Mouse (Mus musculus) intestine, postnatal 0 days (tissue): ENCODE data around the gene Cpsf2. TPM values are rescaled to one million over a fixed set of nuclear protein-coding genes. Genes with fewer than 3 reads are reported as not detected.

Experiments used
- ATAC-seq: fragments of 200-750 bp; cut with Nextera tagmentation; 2 replicates; pipeline ENCODE4 v1.8.0; 2017; ENCODE audit warnings: mild to moderate bottlenecking, moderate TSS enrichment, moderate library complexity
- H3K27ac ChIP-seq: fragments of 300-500 bp; sonication (generic); 2 replicates; pipeline ENCODE4 v1.5.1; 2014; ENCODE audit warnings: mild to moderate bottlenecking, low read depth, low read length, moderate library complexity
- H3K27me3 ChIP-seq: fragments of 300-500 bp; sonication (generic); replicated peaks from 2 replicates; pipeline ENCODE4 v1.6.1; 2014; ENCODE audit warnings: low read length, mixed read lengths; ENCODE audit not compliant: control insufficient read depth, insufficient read depth
- H3K36me3 ChIP-seq: fragments of 300-500 bp; sonication (generic); 2 replicates; pipeline ENCODE4 v1.6.1; 2014; ENCODE audit warnings: mild to moderate bottlenecking, moderate library complexity; ENCODE audit not compliant: control insufficient read depth, insufficient read depth
- H3K4me1 ChIP-seq: fragments of 300-500 bp; sonication (generic); replicated peaks from 2 replicates; pipeline ENCODE4 v1.6.1; 2014; ENCODE audit warnings: antibody characterized with exemption, low read length, mixed read lengths; ENCODE audit not compliant: control insufficient read depth, insufficient read depth
- H3K4me2 ChIP-seq: fragments of 300-500 bp; sonication (generic); replicated peaks from 2 replicates; pipeline ENCODE4 v1.6.1; 2014; ENCODE audit warnings: low read depth, mild to moderate bottlenecking, moderate library complexity
- H3K4me3 ChIP-seq: fragments of 300-500 bp; sonication (generic); 2 replicates; pipeline ENCODE4 v1.5.1; 2014; ENCODE audit warnings: low read depth, low read length
- H3K9ac ChIP-seq: fragments of 300-500 bp; sonication (generic); 2 replicates; pipeline ENCODE4 v1.6.1; 2014; ENCODE audit warnings: mild to moderate bottlenecking, low read depth, low read length
- H3K9me3 ChIP-seq: fragments of 300-500 bp; sonication (generic); 2 replicates; pipeline ENCODE4 v1.6.1; 2016; ENCODE audit warnings: mixed run types; ENCODE audit not compliant: control insufficient read depth
- CTCF ChIP-seq: sonication (generic); IDR thresholded peaks from 2 replicates; pipeline ENCODE4 v1.5.1; 2016; ENCODE audit warnings: low read depth, mild to moderate bottlenecking, control low read depth, antibody characterized with exemption, moderate library complexity
- WGBS: fragments of 180-500 bp; shearing (Covaris S2); extraction: QIAGEN DNeasy Blood & Tissue Kit; methylation state at CpG from one replicate; pipeline ENCODE4 v1.1.7; 2014; 5-methylcytosine and 5-hydroxymethylcytosine counted together
- polyA plus RNA-seq: library from polyadenylated mRNA; unstranded; fragments of >200 nt; fragmentation: Nextera tagmentation; extraction: Ambion mirVana; gene quantifications from 2 replicates; pipeline ENCODE4 v1.2.1, GENCODE M21; 2015

Cpsf2 gene
- polyA plus RNA-seq, 1 experiment from 2014 or later, result 12.4 TPM

GRCm38 (mm10) chr12:102042247-102042646 is 66.5 kb downstream of the Cpsf2 start:
- TF ChIP-seq CTCF, result no peak

GRCm38 (mm10) chr12:102043840-102044239 is 68.1 kb downstream of the Cpsf2 start:
- H3K36me3 ChIP-seq, result no peaks in the 10 kb centered on the region
- no peak for ATAC-seq
- H3K27ac ChIP-seq, result no peak overlapping the region
- 72% methylated on average over 5 of the region's 5 CpGs for WGBS
- H3K27me3 ChIP-seq, result no peaks in the 10 kb centered on the region
- H3K4me1 ChIP-seq, result no peaks in the 10 kb centered on the region
- no peaks in the 10 kb centered on the region for H3K9me3 ChIP-seq
- H3K9ac ChIP-seq, result no peak overlapping the region
- no peak for TF ChIP-seq CTCF
- H3K4me3 ChIP-seq, result no peak overlapping the region
- no peak overlapping the region for H3K4me2 ChIP-seq

More at GRCm38 (mm10) chr12:102042247-102042646, 66.5 kb downstream of the Cpsf2 start:
- 65% methylated on average over 7 of the region's 7 CpGs for WGBS
- H3K4me3 ChIP-seq, result no peak overlapping the region
- H3K9me3 ChIP-seq, result no peaks in the 10 kb centered on the region
- ATAC-seq, result no peak
- no peaks in the 10 kb centered on the region for H3K27me3 ChIP-seq
- no peaks in the 10 kb centered on the region for H3K4me1 ChIP-seq
- H3K9ac ChIP-seq, result no peak overlapping the region
- no peak overlapping the region for H3K27ac ChIP-seq
- no peak overlapping the region for H3K4me2 ChIP-seq
- no peaks in the 10 kb centered on the region for H3K36me3 ChIP-seq

- H3K9me3 ChIP-seq, result no peaks in the 10 kb centered on the region
- no peaks in the 10 kb centered on the region for H3K36me3 ChIP-seq
- H3K4me3 ChIP-seq, result no peak overlapping the region
- TF ChIP-seq CTCF, result 0 out of 2 replicates have a peak, but pooled peaks have one; percentile 22
- no peaks in the 10 kb centered on the region for H3K27me3 ChIP-seq
- no peak overlapping the region for H3K4me2 ChIP-seq
- no peak overlapping the region for H3K9ac ChIP-seq
- H3K4me1 ChIP-seq, result no peaks in the 10 kb centered on the region
- WGBS, result 87% methylated on average over 4 of the region's 4 CpGs
- H3K27ac ChIP-seq, result no peak overlapping the region
- ATAC-seq, result no peak
Measured at GRCm38 (mm10) chr12:102054155-102054554, 78.4 kb downstream of the Cpsf2 start.

- 92% methylated on average over 10 of the region's 10 CpGs for WGBS
- no peak for ATAC-seq
- TF ChIP-seq CTCF, result no peak
- H3K27me3 ChIP-seq, result no peaks in the 10 kb centered on the region
- H3K4me3 ChIP-seq, result no peak overlapping the region
- H3K9ac ChIP-seq, result no peak overlapping the region
- H3K4me1 ChIP-seq, result no peaks in the 10 kb centered on the region
- no peaks in the 10 kb centered on the region for H3K9me3 ChIP-seq
- H3K36me3 ChIP-seq, result no peaks in the 10 kb centered on the region
- no peak overlapping the region for H3K27ac ChIP-seq
- no peak overlapping the region for H3K4me2 ChIP-seq
Measured at GRCm38 (mm10) chr12:102055758-102056157, 80.0 kb downstream of the Cpsf2 start.

Other genes with a start within 250 kb of the Cpsf2 start
- 38.1 and 39.0 TPM in 2 replicates for gene Fbln5, start 156.9 kb upstream of the Cpsf2 start, polyA plus RNA-seq
- gene Trip11, start 62.7 kb upstream of the Cpsf2 start, polyA plus RNA-seq, result 42.9 and 54.8 TPM in 2 replicates
- 11.7 and 12.9 TPM in 2 replicates for gene Atxn3, start 17.7 kb upstream of the Cpsf2 start, polyA plus RNA-seq
- gene Slc24a4, start 152.7 kb downstream of the Cpsf2 start, polyA plus RNA-seq, result 0.17 and 0.29 TPM in 2 replicates